Mouse (Mus musculus) stomach, postnatal 0 days (tissue): ENCODE data around the gene Kif6.

Source experiments
- CTCF ChIP-seq: IDR thresholded peaks from 2 replicates; pipeline ENCODE4 v1.5.1; 2016; ENCODE audit warnings: antibody characterized with exemption, low read depth, mild to moderate bottlenecking, moderate library complexity
- EP300 ChIP-seq: optimal IDR thresholded peaks from 2 replicates; pipeline ENCODE3; 2016; ENCODE audit warnings: antibody characterized with exemption

DNA sequence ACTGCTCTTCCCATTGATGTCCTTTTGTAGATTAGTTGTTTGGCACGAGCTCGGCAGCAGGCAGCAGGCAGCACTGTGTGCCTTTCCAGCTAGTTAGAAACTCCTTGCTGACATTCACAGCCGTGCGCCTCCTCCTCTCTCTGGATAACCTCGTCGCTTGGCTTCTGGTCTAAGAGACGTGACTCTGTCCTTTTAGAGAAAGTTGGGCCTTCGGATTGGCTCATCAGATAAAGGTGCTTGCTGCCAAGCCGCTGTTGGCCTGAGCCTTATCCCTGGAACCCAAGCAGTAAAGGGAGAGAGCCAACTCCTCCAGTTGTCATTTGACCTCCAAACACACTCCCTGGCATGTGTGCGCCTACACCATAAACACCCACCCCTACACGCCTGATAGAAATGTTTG, 123.4 kb downstream of the Kif6 start:
- no peak for TF ChIP-seq CTCF
- TF ChIP-seq EP300 = no peak
